Mouse (Mus musculus) olfactory bulb, adult 2 months (tissue): ENCODE data around the gene Sik3.

Experiments
- CTCF ChIP-seq: fragments of 200-500 bp; IDR thresholded peaks from 2 replicates; pipeline ENCODE4 v1.5.1; 2012; ENCODE audit warnings: low read depth, mild to moderate bottlenecking, low read length, moderate library complexity; ENCODE audit not compliant: insufficient read depth
- POLR2A ChIP-seq: fragments of 200-500 bp; IDR thresholded peaks from 2 replicates; pipeline ENCODE4 v1.6.1; 2012; ENCODE audit warnings: mild to moderate bottlenecking, low read depth, low read length, moderate library complexity; ENCODE audit not compliant: insufficient read depth

DNA sequence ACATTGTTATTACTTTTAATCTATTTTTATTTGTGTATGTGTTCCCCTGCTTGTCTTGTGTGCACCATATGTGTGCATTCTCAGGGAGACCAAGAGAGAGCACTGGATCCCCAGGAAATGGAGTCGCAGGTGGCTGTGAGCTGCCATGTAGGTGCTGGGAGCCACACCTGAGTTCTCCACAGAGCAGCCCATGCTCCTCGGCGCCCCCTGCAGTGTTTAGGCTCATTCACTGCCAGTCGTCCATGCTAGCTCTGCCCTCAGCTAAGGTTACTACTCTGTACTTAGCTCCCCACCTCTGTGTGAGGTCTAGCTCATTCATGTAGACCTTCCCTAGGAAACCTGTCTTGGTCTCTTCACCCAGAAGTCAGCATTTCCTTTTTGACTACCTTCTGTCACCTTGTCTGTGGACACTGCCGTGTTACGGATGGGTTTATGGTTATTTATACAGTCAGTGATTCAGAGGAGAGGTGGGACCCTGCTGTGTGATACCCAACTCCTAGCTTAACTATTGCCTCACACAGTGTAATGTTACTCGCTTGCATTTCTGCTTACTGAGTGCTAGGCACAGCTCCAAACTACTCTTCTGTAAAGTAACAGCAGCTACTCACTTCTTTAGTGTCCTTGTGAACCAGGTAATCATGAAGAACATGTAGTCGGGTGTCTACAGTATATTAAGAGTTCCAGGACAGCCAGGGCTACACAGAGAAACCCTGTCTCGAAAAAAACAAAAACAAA lies 59.6 kb downstream of the Sik3 start:
- TF ChIP-seq CTCF (no peak), POLR2A (no peak)
